Mouse (Mus musculus) midbrain, embryonic 13.5 days (tissue): Measurements from ENCODE around the gene 1700008P02Rik. TPM values are rescaled to one million over a fixed set of nuclear protein-coding genes. Genes with fewer than 3 reads are reported as not detected.
"Not testable (repeated sequence)": the region's sequence is repeated elsewhere in the genome, so short reads cannot be mapped to it uniquely, and the experiment has no call there.

Source experiments
- ATAC-seq: fragments of 200-750 bp; cut with Nextera tagmentation; 2 replicates; pipeline ENCODE4 v1.8.0; 2017; ENCODE audit warnings: mild to moderate bottlenecking, moderate TSS enrichment, moderate library complexity
- H3K27ac ChIP-seq: fragments of 300-500 bp; sonication (generic); 2 replicates; pipeline ENCODE4 v1.5.1; 2015; ENCODE audit warnings: inconsistent platforms, mild to moderate bottlenecking, moderate library complexity
- H3K27me3 ChIP-seq: fragments of 300-500 bp; sonication (generic); 2 replicates; pipeline ENCODE4 v1.6.1; 2015; ENCODE audit warnings: mild to moderate bottlenecking, inconsistent platforms
- H3K36me3 ChIP-seq: fragments of 300-500 bp; sonication (generic); 2 replicates; pipeline ENCODE4 v1.6.1; 2015; ENCODE audit warnings: mild to moderate bottlenecking, inconsistent platforms
- H3K4me1 ChIP-seq: fragments of 300-500 bp; sonication (generic); replicated peaks from 2 replicates; pipeline ENCODE4 v1.6.1; 2015; ENCODE audit warnings: inconsistent platforms
- H3K4me2 ChIP-seq: fragments of 300-500 bp; sonication (generic); replicated peaks from 2 replicates; pipeline ENCODE4 v1.6.1; 2015; ENCODE audit warnings: moderate library complexity, mild to moderate bottlenecking, inconsistent platforms
- H3K4me3 ChIP-seq: fragments of 300-500 bp; sonication (generic); replicated peaks from 2 replicates; pipeline ENCODE4 v1.5.1; 2015; ENCODE audit warnings: mild to moderate bottlenecking, inconsistent platforms
- H3K9ac ChIP-seq: fragments of 300-500 bp; sonication (generic); replicated peaks from 2 replicates; pipeline ENCODE4 v1.6.1; 2015; ENCODE audit warnings: mild to moderate bottlenecking, inconsistent platforms
- H3K9me3 ChIP-seq: fragments of 300-500 bp; sonication (generic); 2 replicates; pipeline ENCODE4 v1.6.1; 2016; ENCODE audit warnings: mild to moderate bottlenecking, inconsistent platforms
- WGBS: fragments of 180-500 bp; shearing (Covaris S2); methylation state at CpG from one replicate; pipeline ENCODE4 v1.1.7; 2015; 5-methylcytosine and 5-hydroxymethylcytosine counted together
- polyA plus RNA-seq: library from polyadenylated mRNA; unstranded; fragments of >200 nt; fragmentation: Nextera tagmentation; extraction: Ambion mirVana; gene quantifications from 2 replicates; pipeline ENCODE4 v1.2.1, GENCODE M21; 2015

The 1700008P02Rik gene
- not detected in 2 replicates for polyA plus RNA-seq

DNA sequence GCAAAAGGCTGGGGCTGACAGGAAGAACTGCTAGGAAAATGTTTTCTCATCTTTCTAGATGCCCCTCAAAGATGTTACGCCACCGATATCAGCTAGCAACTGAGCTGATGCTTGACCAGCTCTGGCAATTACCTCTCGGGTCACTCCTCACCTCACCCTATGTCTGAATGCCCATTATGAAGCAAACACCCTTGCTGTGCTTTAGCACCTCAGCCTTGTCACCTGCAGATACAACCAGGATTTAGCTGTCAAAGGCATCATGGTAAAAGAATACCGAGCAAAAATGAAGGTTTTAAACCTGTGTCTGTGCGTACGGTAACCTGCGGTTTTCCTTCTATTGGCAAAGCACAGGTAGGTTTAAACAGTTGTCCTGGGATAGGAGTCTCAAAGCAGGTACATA is at the start of gene 1700008P02Rik:
Gene 1700008P02Rik (minus strand): TSS at position 101 of the 400 bp plus-strand sequence.
- H3K27me3 ChIP-seq: no peaks in the 10 kb centered on the region
- no peaks in the 10 kb centered on the region for H3K9me3 ChIP-seq
- no peak within 1 kb of the TSS for H3K9ac ChIP-seq
- no peak within 1 kb of the TSS for H3K4me2 ChIP-seq
- H3K36me3 ChIP-seq: no peaks in the 10 kb centered on the region
- no peak for ATAC-seq
- WGBS: 96% methylated on average over 7 of the region's 7 CpGs
- no peak within 1 kb of the TSS for H3K4me3 ChIP-seq
- no peak within 1 kb of the TSS for H3K27ac ChIP-seq
- H3K4me1 ChIP-seq: no peaks in the 10 kb centered on the region

- H3K36me3 ChIP-seq: no peaks in the 10 kb centered on the region
- no peak overlapping the region for H3K9ac ChIP-seq
- no peak for ATAC-seq
- no peak overlapping the region for H3K27ac ChIP-seq
- WGBS: 85% methylated on average over 2 of the region's 2 CpGs
- H3K4me2 ChIP-seq: no peak overlapping the region
- no peaks in the 10 kb centered on the region for H3K27me3 ChIP-seq
- H3K4me1 ChIP-seq: no peaks in the 10 kb centered on the region
- no peaks in the 10 kb centered on the region for H3K9me3 ChIP-seq
- no peak overlapping the region for H3K4me3 ChIP-seq
Measured at GRCm38 (mm10) chr3:6649411-6649810, 29.2 kb upstream of the 1700008P02Rik start.

- not testable (repeated sequence) for H3K9me3 ChIP-seq, ATAC-seq, H3K27me3 ChIP-seq, H3K36me3 ChIP-seq, H3K4me2 ChIP-seq, H3K27ac ChIP-seq, H3K4me1 ChIP-seq, H3K9ac ChIP-seq, H3K4me3 ChIP-seq
Measured at GRCm38 (mm10) chr3:6638151-6638550, 17.9 kb upstream of the 1700008P02Rik start.

DNA sequence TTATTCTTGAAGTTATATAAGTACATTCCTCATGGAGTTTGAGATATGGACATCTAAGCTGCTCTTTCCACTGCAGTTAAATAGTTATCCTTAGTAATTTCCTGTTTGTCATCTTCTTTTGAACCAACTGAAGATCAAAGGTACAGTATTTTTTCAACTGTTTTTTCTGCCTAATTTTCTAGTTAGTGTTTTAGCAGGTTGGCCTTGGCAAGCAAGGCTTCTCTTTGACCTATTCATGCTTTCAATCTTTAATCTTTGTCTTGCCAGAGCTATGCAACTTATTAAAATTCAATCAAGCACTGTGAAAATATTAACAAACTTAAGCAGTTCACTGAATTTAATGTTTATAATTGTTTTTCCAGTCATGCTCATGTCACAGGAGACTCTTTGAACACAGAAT is 14.0 kb upstream of the 1700008P02Rik start:
- Histone ChIP-seq H3K27me3 (no peaks in the 10 kb centered on the region), H3K27ac (no peak overlapping the region), H3K36me3 (no peaks in the 10 kb centered on the region), H3K4me3 (no peak overlapping the region), H3K9me3 (no peaks in the 10 kb centered on the region), H3K4me1 (no peaks in the 10 kb centered on the region), H3K4me2 (no peak overlapping the region), H3K9ac (no peak overlapping the region)
- no peak for ATAC-seq

DNA sequence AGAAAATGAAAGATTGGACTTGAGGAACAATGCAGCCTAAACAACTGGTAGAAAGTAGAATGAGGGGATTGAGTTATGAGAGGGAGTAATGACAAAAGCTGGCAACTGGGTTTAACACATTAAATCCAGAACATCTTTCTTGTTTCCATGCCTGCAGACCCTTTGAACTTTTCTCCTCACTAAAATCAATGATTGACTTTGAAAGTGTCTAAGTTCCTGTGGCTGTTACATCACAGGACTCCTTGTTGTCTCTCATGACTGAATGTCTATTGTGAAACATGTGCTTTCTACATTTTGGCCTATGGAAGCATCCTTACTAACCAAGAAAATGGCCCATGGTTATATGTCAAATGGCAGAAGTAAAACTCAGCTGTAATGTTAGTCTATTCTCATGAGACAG is 2.4 kb downstream of the 1700008P02Rik start:
- H3K4me1 ChIP-seq: no peaks in the 10 kb centered on the region
- no peak overlapping the region for H3K4me3 ChIP-seq
- no peaks in the 10 kb centered on the region for H3K36me3 ChIP-seq
- H3K9ac ChIP-seq: no peak overlapping the region
- H3K27me3 ChIP-seq: no peaks in the 10 kb centered on the region
- ATAC-seq: no peak
- H3K9me3 ChIP-seq: no peaks in the 10 kb centered on the region
- H3K4me2 ChIP-seq: no peak overlapping the region
- no peak overlapping the region for H3K27ac ChIP-seq
